Mouse (Mus musculus): ENCODE data around the gene Olfr979.
"Not testable (repeated sequence)": the region's sequence is repeated elsewhere in the genome, so short reads cannot be mapped to it uniquely, and the experiment has no call there.

Olfr979 gene

GRCm38 (mm10) chr9:40003365-40003764 is at the start of gene Olfr979:
Olfr979 (minus strand) TSS chr9:40003465.
- no peak for DNase-seq (ENCODE audit: low read depth)

- no peak for DNase-seq (ENCODE audit: low read depth)
These were observed 46.9 kb upstream of the Olfr979 start for GRCm38 (mm10) chr9:40050138-40050537.

- DNase-seq (ENCODE audit: low read depth), result no peak
These were observed 17.9 kb upstream of the Olfr979 start, which contains the start of gene Olfr981 for GRCm38 (mm10) chr9:40021164-40021563. Olfr981 (plus strand) TSS chr9:40021464.

- DNase-seq (ENCODE audit: low read depth), result no peak
These were observed 6.2 kb upstream of the Olfr979 start, which contains the start of gene Olfr980 for GRCm38 (mm10) chr9:40009482-40009881. Olfr980 (minus strand) TSS chr9:40009582.

- DNase-seq (ENCODE audit: low read depth), result no peak
These were observed 11.5 kb downstream of the Olfr979 start, which contains the start of gene Olfr978 for GRCm38 (mm10) chr9:39991813-39992212. Olfr978 (plus strand) TSS chr9:39992113.

- not testable (repeated sequence) for DNase-seq (ENCODE audit: low read depth)
These were observed 26.6 kb downstream of the Olfr979 start for GRCm38 (mm10) chr9:39976581-39977145.

GRCm38 (mm10) chr9:39961033-39961432 is 42.2 kb downstream of the Olfr979 start, which contains the start of gene Olfr976:
Olfr976 (minus strand) TSS chr9:39961133.
- DNase-seq (ENCODE audit: low read depth), result not testable (repeated sequence)

- DNase-seq (ENCODE audit: low read depth), result no peak
These were observed 51.3 kb downstream of the Olfr979 start, which contains the start of gene Olfr975 for GRCm38 (mm10) chr9:39951946-39952345. Olfr975 (minus strand) TSS chr9:39952046.

All from naive thymus-derived CD4-positive, alpha-beta T cell, adult 2 months (primary cell).